Mouse (Mus musculus): ENCODE results near the gene Insl6. TPM values are rescaled to one million over a fixed set of nuclear protein-coding genes. Genes with fewer than 3 reads are reported as not detected.

Gene Insl6
- total RNA-seq, 1 experiment, result 1.7 TPM

DNA sequence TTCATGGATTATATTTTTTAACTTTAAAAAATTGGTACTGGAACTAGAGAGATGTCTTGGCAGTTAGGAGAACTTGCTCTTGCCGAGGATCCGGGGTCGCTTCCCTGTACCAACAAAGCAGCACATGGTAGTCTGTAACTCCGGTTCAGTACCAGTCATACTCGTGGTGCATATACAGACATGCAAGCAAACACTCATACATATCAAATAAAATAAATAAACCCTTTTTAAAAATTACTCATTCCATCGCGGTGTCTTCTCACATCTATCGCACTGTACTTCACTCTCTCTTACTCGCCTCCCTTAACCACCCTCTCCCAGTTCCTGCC lies 660 bp upstream of the Insl6 start:
- Histone ChIP-seq H3K27ac (ENCODE audit: insufficient read depth, low read depth, low read length, poor library complexity, severe bottlenecking) (no peak overlapping the region), H3K9ac (ENCODE audit: insufficient read depth, low read depth, low read length, poor library complexity, severe bottlenecking) (no peak overlapping the region), H3K36me3 (ENCODE audit: control insufficient read depth, insufficient read depth, low read length, poor library complexity, severe bottlenecking) (no peaks in the 10 kb centered on the region), H3K4me3 (ENCODE audit: insufficient read depth in 1 of 2, low read depth in 1 of 2, low read length in 2 of 2, poor library complexity in 1 of 2, severe bottlenecking in 1 of 2) (peak overlapping the region in 1 of 2 experiments; percentile 64; a peak in 1 of 4 replicates), H3K4me1 (ENCODE audit: control insufficient read depth in 2 of 2, insufficient read depth in 2 of 2, low read length in 2 of 2, poor library complexity in 1 of 2) (peaks cover 2 to 4% of the 10 kb centered on the region in 2 experiments; a peak in 1 of 4 replicates), H3K9me3 (ENCODE audit: control insufficient read depth, insufficient read depth, low read depth, low read length) (no peaks in the 10 kb centered on the region)
- in situ Hi-C loops (cut with MboI; ENCODE audit: low sequenced_read_pairs in 2 of 2, unreplicated experiment in 2 of 2), result no loop called here
- no peak for DNase-seq (ENCODE audit: low read depth, low spot score)
- no peak for TF ChIP-seq HCFC1 (IDR thresholded peaks at IDR 0.05; ENCODE audit: borderline replicate concordance, insufficient read depth, low read length)
- TF ChIP-seq MAFK (IDR thresholded peaks at IDR 0.05; ENCODE audit: insufficient read depth, low read depth, low read length), result no peak
- no peak for TF ChIP-seq CHD2 (IDR thresholded peaks at IDR 0.05; ENCODE audit: low read depth, low read length)
- TF ChIP-seq ZNF384 (IDR thresholded peaks at IDR 0.05; ENCODE audit: low read depth, low read length), result no peak
- TF ChIP-seq ZC3H11A (IDR thresholded peaks at IDR 0.05; ENCODE audit: borderline replicate concordance, low read depth, low read length), result no peak

DNA sequence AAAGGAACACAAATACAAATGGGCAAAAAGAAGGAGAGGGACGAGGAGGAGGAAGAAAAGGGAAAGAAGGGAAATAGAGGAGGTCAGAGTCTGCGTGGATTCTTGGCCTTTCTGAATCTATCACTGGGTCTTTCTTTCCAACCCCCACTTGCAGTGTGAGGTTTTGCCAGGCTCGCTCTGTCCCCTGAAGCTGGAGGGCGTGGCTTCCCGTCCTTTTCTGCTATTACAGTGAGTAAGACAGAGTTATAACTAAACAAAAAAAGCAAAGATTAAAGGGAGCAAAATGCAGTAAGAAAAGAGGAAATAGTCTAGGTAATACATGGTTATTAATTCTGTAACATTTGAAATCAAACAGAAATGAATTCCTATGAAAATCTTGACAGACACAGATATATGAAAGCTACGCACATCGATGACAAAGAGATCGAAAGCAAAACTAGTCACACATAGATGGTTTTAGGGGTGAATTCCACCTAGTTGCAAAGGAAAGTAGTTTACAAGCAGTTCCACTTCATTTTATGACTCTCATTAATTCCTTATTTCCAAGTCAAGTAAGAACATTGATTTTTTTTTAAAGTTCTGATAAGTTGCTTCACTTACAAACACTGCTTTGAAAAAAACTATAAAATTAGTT lies 1.6 kb downstream of the Insl6 start:
- in situ Hi-C loops (cut with MboI; ENCODE audit: low sequenced_read_pairs in 2 of 2, unreplicated experiment in 2 of 2), result no loop called here
- no peak overlapping the region for H3K9ac ChIP-seq (ENCODE audit: insufficient read depth, low read depth, low read length, poor library complexity, severe bottlenecking)
- no peaks in the 10 kb centered on the region for H3K9me3 ChIP-seq (ENCODE audit: control insufficient read depth, insufficient read depth, low read depth, low read length)
- peaks cover 2 to 4% of the 10 kb centered on the region in 2 experiments; a peak in 1 of 4 replicates for H3K4me1 ChIP-seq (ENCODE audit: control insufficient read depth in 2 of 2, insufficient read depth in 2 of 2, low read length in 2 of 2, poor library complexity in 1 of 2)
- DNase-seq (ENCODE audit: low read depth, low spot score), result no peak
- no peak overlapping the region for H3K4me3 ChIP-seq (ENCODE audit: insufficient read depth in 1 of 2, low read depth in 1 of 2, low read length in 2 of 2, poor library complexity in 1 of 2, severe bottlenecking in 1 of 2)
- TF ChIP-seq ZC3H11A (IDR thresholded peaks at IDR 0.05; ENCODE audit: borderline replicate concordance, low read depth, low read length), result no peak
- no peak for TF ChIP-seq HCFC1 (IDR thresholded peaks at IDR 0.05; ENCODE audit: borderline replicate concordance, insufficient read depth, low read length)
- H3K27ac ChIP-seq (ENCODE audit: insufficient read depth, low read depth, low read length, poor library complexity, severe bottlenecking), result no peak overlapping the region
- H3K36me3 ChIP-seq (ENCODE audit: control insufficient read depth, insufficient read depth, low read length, poor library complexity, severe bottlenecking), result no peaks in the 10 kb centered on the region

DNA sequence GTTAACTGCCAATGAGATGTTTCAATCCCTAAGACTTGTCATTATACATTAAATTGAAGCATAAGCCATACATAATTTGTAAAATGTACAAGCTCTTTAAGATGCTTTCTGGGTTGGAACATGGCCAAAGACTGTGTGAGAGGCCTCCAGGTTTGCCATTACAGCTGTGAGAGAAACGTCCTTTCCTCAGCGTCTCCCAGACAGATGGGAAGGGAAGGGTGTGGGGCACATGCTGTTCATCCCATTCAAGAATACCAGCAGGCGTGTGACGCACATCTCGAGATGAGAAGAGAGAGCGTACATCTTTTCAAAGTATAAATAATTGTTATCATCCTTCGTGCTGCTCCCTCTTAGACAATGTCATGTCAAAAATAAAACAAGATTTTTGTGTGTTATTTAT lies 12.5 kb downstream of the Insl6 start:
- DNase-seq (ENCODE audit: low read depth, low spot score), result no peak
- TF ChIP-seq HCFC1 (IDR thresholded peaks at IDR 0.05; ENCODE audit: borderline replicate concordance, insufficient read depth, low read length) (no peak), ZNF384 (IDR thresholded peaks at IDR 0.05; ENCODE audit: low read depth, low read length) (no peak), ZC3H11A (IDR thresholded peaks at IDR 0.05; ENCODE audit: borderline replicate concordance, low read depth, low read length) (no peak), CHD2 (IDR thresholded peaks at IDR 0.05; ENCODE audit: low read depth, low read length) (no peak), MAFK (IDR thresholded peaks at IDR 0.05; ENCODE audit: insufficient read depth, low read depth, low read length) (no peak)
- no peaks in the 10 kb centered on the region for H3K4me1 ChIP-seq (ENCODE audit: control insufficient read depth in 2 of 2, insufficient read depth in 2 of 2, low read length in 2 of 2, poor library complexity in 1 of 2)
- no peak overlapping the region for H3K4me3 ChIP-seq (ENCODE audit: insufficient read depth in 1 of 2, low read depth in 1 of 2, low read length in 2 of 2, poor library complexity in 1 of 2, severe bottlenecking in 1 of 2)
- no peaks in the 10 kb centered on the region for H3K9me3 ChIP-seq (ENCODE audit: control insufficient read depth, insufficient read depth, low read depth, low read length)
- H3K27ac ChIP-seq (ENCODE audit: insufficient read depth, low read depth, low read length, poor library complexity, severe bottlenecking), result no peak overlapping the region
- H3K9ac ChIP-seq (ENCODE audit: insufficient read depth, low read depth, low read length, poor library complexity, severe bottlenecking), result no peak overlapping the region
- in situ Hi-C loops (cut with MboI; ENCODE audit: low sequenced_read_pairs in 2 of 2, unreplicated experiment in 2 of 2), result no loop called here
- H3K36me3 ChIP-seq (ENCODE audit: control insufficient read depth, insufficient read depth, low read length, poor library complexity, severe bottlenecking), result no peaks in the 10 kb centered on the region

DNA sequence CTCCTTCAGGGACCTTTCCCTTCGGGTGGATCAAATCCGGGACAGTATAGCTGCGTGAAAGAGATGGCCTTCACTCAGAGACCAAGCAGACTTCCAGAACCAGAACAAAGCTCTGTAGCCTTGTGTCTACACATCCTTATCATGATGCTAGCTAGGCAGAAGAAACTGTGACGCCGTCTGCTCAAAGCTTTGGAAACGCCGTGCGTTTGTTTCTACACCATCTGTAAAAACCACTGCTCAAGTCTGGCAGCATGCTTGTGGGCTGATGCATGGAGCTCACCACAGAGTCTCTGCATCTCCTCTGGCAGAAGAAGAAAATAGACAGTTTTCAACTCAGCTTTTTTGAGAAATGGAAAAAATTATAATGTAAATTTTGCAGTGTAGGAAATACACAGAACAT lies 13.4 kb downstream of the Insl6 start:
- in situ Hi-C loops (cut with MboI; ENCODE audit: low sequenced_read_pairs in 2 of 2, unreplicated experiment in 2 of 2), result no loop called here
- TF ChIP-seq ZNF384 (IDR thresholded peaks at IDR 0.05; ENCODE audit: low read depth, low read length) (no peak), ZC3H11A (IDR thresholded peaks at IDR 0.05; ENCODE audit: borderline replicate concordance, low read depth, low read length) (no peak), HCFC1 (IDR thresholded peaks at IDR 0.05; ENCODE audit: borderline replicate concordance, insufficient read depth, low read length) (no peak), MAFK (IDR thresholded peaks at IDR 0.05; ENCODE audit: insufficient read depth, low read depth, low read length) (no peak)

DNA sequence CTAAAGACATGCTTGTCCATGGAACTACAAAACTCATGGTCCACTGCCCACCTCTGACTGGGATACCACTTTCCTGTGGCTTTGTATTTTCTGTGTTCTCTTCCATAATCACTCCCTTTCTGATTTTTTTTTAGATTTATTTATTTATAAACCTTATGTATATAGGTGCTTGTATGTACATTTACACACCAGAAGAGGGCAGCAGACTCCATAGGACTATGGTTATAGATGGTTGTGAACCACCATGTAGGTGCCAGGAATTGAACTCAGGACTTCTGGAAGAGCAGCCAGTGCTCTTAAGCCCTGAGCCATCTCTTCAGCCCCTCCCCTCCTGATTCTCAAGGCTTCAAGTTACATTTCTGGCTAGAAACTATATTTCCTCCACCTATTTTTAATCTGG lies 16.3 kb downstream of the Insl6 start:
- no peaks in the 10 kb centered on the region for H3K9me3 ChIP-seq (ENCODE audit: control insufficient read depth, insufficient read depth, low read depth, low read length)
- no peak overlapping the region for H3K4me3 ChIP-seq (ENCODE audit: insufficient read depth in 1 of 2, low read depth in 1 of 2, low read length in 2 of 2, poor library complexity in 1 of 2, severe bottlenecking in 1 of 2)
- H3K27ac ChIP-seq (ENCODE audit: insufficient read depth, low read depth, low read length, poor library complexity, severe bottlenecking), result no peak overlapping the region
- H3K9ac ChIP-seq (ENCODE audit: insufficient read depth, low read depth, low read length, poor library complexity, severe bottlenecking), result no peak overlapping the region
- no peak for TF ChIP-seq HCFC1 (IDR thresholded peaks at IDR 0.05; ENCODE audit: borderline replicate concordance, insufficient read depth, low read length)
- no peak for TF ChIP-seq MAFK (IDR thresholded peaks at IDR 0.05; ENCODE audit: insufficient read depth, low read depth, low read length)
- TF ChIP-seq CHD2 (IDR thresholded peaks at IDR 0.05; ENCODE audit: low read depth, low read length), result no peak
- no peak for TF ChIP-seq ZC3H11A (IDR thresholded peaks at IDR 0.05; ENCODE audit: borderline replicate concordance, low read depth, low read length)
- no peak for TF ChIP-seq ZNF384 (IDR thresholded peaks at IDR 0.05; ENCODE audit: low read depth, low read length)
- H3K36me3 ChIP-seq (ENCODE audit: control insufficient read depth, insufficient read depth, low read length, poor library complexity, severe bottlenecking), result no peaks in the 10 kb centered on the region
- DNase-seq (ENCODE audit: low read depth, low spot score), result no peak
- H3K4me1 ChIP-seq (ENCODE audit: control insufficient read depth in 2 of 2, insufficient read depth in 2 of 2, low read length in 2 of 2, poor library complexity in 1 of 2), result no peaks in the 10 kb centered on the region
- in situ Hi-C loops (cut with MboI; ENCODE audit: low sequenced_read_pairs in 2 of 2, unreplicated experiment in 2 of 2), result no loop called here

More for the DNA sequence above, 13.4 kb downstream of the Insl6 start:
- no peaks in the 10 kb centered on the region for H3K9me3 ChIP-seq (ENCODE audit: control insufficient read depth, insufficient read depth, low read depth, low read length)
- H3K4me3 ChIP-seq (ENCODE audit: insufficient read depth in 1 of 2, low read depth in 1 of 2, low read length in 2 of 2, poor library complexity in 1 of 2, severe bottlenecking in 1 of 2), result no peak overlapping the region
- DNase-seq (ENCODE audit: low read depth, low spot score), result no peak
- no peak overlapping the region for H3K9ac ChIP-seq (ENCODE audit: insufficient read depth, low read depth, low read length, poor library complexity, severe bottlenecking)
- H3K4me1 ChIP-seq (ENCODE audit: control insufficient read depth in 2 of 2, insufficient read depth in 2 of 2, low read length in 2 of 2, poor library complexity in 1 of 2), result no peaks in the 10 kb centered on the region
- H3K36me3 ChIP-seq (ENCODE audit: control insufficient read depth, insufficient read depth, low read length, poor library complexity, severe bottlenecking), result no peaks in the 10 kb centered on the region
- H3K27ac ChIP-seq (ENCODE audit: insufficient read depth, low read depth, low read length, poor library complexity, severe bottlenecking), result no peak overlapping the region
